Mouse (Mus musculus): ENCODE data around the gene Elac2. TPM values are rescaled to one million over a fixed set of nuclear protein-coding genes. Genes with fewer than 3 reads are reported as not detected.
A peak's percentile ranks its signal among the peaks of the same experiment; 100 is the strongest.

Gene Elac2
- total RNA-seq (2022) = 10 to 100 TPM; 19.5 to 20.6 (median 19.7) TPM

GRCm38 (mm10) chr11:64978720-64979488 is at the start of gene Elac2:
Elac2 (plus strand) TSS chr11:64979038.
- DNase-seq (ENCODE audit: low spot score in 2 of 2) = peak; percentile 95 to 96

DNA sequence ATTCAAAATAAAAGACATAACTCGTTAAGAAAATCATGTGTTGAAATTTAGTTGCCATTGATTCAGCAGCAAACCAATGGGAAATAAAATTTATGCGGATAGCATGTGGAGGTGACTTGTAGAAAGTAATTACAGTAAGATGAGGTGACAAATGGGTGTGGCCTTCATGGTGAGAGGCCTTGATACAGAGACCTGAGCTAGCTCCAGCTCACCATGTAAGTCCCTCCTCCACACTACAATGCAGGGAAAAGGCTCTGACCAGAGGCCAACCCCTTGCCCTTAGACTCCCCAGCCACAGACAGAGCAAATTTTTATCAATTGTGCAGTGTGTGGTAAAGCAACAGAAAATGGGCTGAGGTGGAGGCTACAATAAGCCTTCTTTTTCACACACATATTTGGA is 49.7 kb upstream of the Elac2 start:
- no peak for DNase-seq (ENCODE audit: low spot score in 2 of 2)

- DNase-seq (ENCODE audit: low spot score in 2 of 2) = no peak
These were observed 47.6 kb upstream of the Elac2 start for GRCm38 (mm10) chr11:64931060-64931770.

- DNase-seq (ENCODE audit: low spot score in 2 of 2) = no peak
These were observed 41.6 kb upstream of the Elac2 start for GRCm38 (mm10) chr11:64937226-64937625.

DNA sequence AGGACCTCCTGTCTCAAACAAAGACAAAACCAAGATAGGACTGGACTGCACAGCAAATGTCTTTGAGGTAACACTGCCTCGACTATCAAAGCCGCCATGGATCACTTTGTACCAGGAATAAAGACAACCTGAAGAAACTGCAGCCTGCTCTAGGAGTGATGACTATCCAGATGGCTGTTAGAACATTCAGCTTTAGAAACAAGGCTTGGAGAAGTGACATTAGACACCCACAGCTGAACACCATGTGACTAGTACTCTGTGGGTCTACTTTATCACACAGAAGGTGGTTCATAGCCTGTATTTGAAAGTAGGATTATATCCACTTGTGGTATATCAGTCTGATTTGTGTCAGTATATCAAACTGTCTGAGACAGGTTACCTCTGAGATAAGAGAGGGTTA is 37.6 kb upstream of the Elac2 start:
- DNase-seq (ENCODE audit: low spot score in 2 of 2) = no peak

GRCm38 (mm10) chr11:64949782-64950181 is 29.1 kb upstream of the Elac2 start:
- no peak for DNase-seq (ENCODE audit: low spot score in 2 of 2)

GRCm38 (mm10) chr11:64956962-64957729 is 21.7 kb upstream of the Elac2 start:
- no peak for DNase-seq (ENCODE audit: low spot score in 2 of 2)

DNA sequence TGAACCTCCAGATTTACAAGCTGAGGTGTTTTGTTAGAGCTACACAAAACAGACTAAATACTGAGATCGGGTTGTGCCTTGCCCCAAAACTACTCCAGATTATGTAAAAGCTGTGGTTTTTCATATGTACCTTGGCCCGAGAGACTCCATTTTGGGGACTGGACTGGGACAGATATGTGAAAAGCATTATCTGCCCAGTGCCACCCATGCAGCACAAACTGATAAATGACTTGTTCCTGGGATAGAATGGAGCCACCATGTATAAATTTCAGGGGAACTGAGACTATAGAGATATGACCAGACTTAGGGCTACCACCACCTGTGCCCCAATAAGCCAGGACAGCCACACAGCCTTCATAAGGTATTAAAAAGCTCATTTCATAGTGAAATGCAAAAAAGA is 16.2 kb upstream of the Elac2 start:
- DNase-seq (ENCODE audit: low spot score in 2 of 2) = no peak

DNA sequence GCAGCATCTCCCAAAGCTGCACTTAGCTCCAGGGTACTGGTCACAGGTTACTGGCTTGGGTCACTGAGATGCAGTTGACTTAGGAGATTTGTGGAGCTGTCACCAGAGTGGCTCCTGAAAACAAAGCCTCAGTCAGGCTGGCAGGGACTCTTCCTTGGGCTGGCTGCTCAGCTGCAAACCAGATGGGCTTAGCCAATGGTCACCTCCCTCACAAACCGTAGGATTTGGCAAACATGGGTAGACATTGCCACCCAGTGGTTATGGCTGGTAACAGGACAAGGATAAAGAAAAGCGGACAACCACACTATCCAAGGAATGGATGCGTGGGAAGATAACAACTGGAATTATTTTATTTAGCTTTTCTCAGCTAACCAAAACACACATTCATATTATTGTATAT is 10.3 kb upstream of the Elac2 start:
- peak; percentile 9 to 14 for DNase-seq (ENCODE audit: low spot score in 2 of 2)

DNA sequence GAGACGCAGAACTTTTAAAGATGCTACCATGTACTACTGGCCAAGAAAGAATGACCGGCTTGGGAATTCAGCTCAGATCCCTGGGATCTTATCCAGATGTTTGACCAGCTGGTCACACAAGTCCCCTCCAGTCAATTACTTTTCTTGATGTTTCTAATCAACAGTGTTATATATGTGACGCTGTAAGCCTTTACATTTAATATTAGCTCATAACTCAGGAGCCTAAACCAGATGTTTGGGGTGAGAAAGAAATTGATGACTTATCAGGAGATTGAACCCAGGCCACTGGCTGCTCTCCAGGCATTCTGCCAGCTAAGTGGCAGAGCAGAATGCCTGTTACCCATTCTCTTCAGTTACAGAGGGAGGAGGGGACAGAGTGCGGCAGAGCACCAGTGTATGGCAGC is 9.9 kb upstream of the Elac2 start:
- DNase-seq (ENCODE audit: low spot score in 2 of 2) = no peak

DNA sequence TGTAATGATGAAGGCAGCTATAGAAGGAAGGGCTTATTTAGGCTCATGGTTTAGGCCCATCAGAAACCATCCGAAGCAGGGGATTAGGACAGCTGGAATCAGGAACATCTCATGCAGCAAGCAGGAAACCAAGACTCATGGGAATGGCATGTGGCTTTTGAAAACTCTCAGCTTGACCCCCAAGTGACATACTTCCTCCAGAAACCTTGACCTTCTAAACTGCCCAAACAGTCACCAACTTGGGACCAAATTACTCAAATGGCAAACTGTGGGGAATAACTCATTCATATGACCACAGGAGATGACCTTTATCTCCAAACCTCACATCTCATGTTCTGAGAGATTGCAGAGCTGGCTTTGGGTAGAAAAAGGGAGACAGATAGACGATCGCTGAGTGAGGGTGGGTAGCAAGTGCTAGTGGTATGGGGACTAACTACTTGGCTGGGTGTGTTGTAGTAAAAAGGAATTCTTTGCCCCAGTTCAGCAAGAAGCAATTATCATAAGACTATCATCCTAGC is 7.3 kb upstream of the Elac2 start:
- no peak for DNase-seq (ENCODE audit: low spot score in 2 of 2)

- DNase-seq (ENCODE audit: low spot score in 2 of 2) = no peak
These were observed 6.4 kb upstream of the Elac2 start for GRCm38 (mm10) chr11:64972418-64972817.

DNA sequence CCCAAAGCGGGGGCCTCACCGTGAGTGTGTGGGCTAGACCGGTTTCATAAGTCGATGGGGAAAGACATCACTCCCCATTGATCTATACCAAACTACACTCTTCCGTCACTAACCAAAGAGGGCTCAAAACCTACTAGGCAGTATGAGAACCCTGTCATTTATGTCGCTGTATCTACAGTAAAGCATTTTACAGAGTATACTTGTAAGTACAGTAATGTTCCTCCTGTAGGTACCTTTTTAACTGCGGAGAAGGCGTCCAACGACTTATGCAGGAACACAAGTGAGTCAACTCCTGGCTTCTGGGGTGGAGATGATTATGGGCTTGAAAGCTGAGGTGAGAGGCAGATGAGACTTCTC is 629 bp downstream of the Elac2 start:
- DNase-seq (ENCODE audit: low spot score in 2 of 2) = no peak

DNA sequence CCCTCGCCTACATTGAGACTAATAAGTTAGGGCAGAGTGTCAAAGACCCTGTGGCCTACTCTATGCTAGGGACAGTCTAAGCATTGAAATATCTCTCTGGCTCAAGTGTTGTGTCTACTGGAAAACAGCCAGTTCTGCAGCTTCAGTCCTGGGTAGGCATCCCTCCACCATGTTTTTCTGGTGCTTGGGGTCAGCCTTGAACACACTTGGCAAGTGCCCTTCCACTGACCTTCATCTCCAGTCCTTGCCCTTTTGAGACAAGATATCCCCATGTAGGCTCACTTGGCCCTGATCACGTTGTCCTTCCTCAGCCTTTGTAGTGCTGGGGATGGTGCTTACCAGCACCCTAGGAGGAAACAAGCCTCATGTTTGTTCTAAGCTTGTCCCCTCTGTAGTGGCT is 9.7 kb downstream of the Elac2 start:
- no peak for DNase-seq (ENCODE audit: low spot score in 2 of 2)

DNA sequence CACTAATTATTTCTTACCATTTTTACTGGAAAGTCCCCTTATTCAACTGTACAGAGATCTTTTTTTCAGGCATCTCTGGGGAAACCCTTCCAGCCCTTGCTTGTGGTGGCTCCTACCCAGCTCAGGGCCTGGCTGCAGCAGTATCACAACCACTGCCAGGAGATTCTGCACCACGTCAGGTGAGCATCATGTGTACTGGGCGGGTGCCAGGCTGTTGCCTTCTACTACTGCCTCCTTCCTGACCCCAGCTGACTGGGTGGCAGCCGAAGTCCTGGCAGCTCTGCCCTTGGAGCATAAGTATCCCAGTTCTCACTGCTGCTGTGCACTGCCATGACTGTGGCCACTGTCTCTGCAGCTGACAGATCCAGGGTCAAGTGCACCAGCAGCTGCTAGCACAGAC is 19.6 kb downstream of the Elac2 start:
- peak in 1 of 2 experiments; percentile 15 for DNase-seq (ENCODE audit: low spot score in 2 of 2)

DNA sequence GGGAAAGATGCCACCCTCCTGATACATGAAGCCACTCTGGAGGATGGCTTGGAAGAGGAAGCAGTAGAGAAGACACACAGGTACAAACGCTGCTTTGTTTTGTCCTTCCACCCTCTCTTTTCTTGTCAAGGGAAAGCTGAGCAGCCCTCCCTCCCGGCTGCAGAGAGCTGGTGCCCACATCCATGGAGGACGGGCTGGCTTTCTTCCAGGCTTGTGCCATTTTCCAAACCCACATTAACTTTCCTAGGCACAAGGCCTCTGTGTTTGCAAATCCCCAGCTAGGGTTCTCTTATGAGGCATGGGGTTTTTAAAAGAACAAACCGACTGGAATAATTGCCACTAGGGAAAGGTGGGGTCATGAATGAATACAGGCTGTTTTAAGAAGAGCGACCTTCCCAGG is 20.8 kb downstream of the Elac2 start:
- DNase-seq (ENCODE audit: low spot score in 2 of 2) = no peak

- DNase-seq (ENCODE audit: low spot score in 2 of 2) = no peak
These were observed 22.9 kb downstream of the Elac2 start for GRCm38 (mm10) chr11:65001729-65002128.

- no peak for DNase-seq (ENCODE audit: low spot score in 2 of 2)
These were observed 24.8 kb downstream of the Elac2 start for GRCm38 (mm10) chr11:65003611-65004010.

- no peak for DNase-seq (ENCODE audit: low spot score in 2 of 2)
These were observed 26.0 kb downstream of the Elac2 start for GRCm38 (mm10) chr11:65004836-65005235.

- no peak for DNase-seq (ENCODE audit: low spot score in 2 of 2)
These were observed 27.2 kb downstream of the Elac2 start for GRCm38 (mm10) chr11:65006047-65006446.

- DNase-seq (ENCODE audit: low spot score in 2 of 2) = no peak
These were observed 35.1 kb downstream of the Elac2 start for GRCm38 (mm10) chr11:65013906-65014305.

- DNase-seq (ENCODE audit: low spot score in 2 of 2) = no peak
These were observed 37.9 kb downstream of the Elac2 start for GRCm38 (mm10) chr11:65016754-65017153.

All from gastrocnemius, adult 8-10 months (tissue).